Mouse (Mus musculus): ENCODE results near the gene Pax1. TPM values are rescaled to one million over a fixed set of nuclear protein-coding genes. Genes with fewer than 3 reads are reported as not detected.

The Pax1 gene
- polyA plus RNA-seq, 1 experiment from 2014 or later: 2.8 TPM

Other genes starting within 250 kb of the Pax1 start
- not detected in 2 replicates for gene Nkx2-2, start 167.7 kb upstream of the Pax1 start, polyA plus RNA-seq (2015; fragmentation: Nextera tagmentation; extraction: Ambion mirVana)